Mouse (Mus musculus): ENCODE results near the gene Stk25.

- TF ChIP-seq CTCF (IDR thresholded peaks at IDR 0.05) (no peak), POLR2A (IDR thresholded peaks at IDR 0.05; ENCODE audit: insufficient read depth, low read depth, low read length) (no peak)
Observed at GRCm38 (mm10) chr1:93672682-93673081, 14.2 kb upstream of the Stk25 start.
